Mouse (Mus musculus) CH12.LX (cell line): ENCODE measurements around the gene Cenpj. TPM values are rescaled to one million over a fixed set of nuclear protein-coding genes. Genes with fewer than 3 reads are reported as not detected.

ENCODE experiments used
- DNase-seq: peaks from one replicate; pipeline ENCODE4 v3.0.0-alpha.2; 2013; ENCODE audit errors: extremely low read depth
- H3K27ac ChIP-seq: 2 replicates; pipeline ENCODE4 v1.5.1; 2012; ENCODE audit warnings: low read depth, mild to moderate bottlenecking, control low read depth, moderate library complexity; ENCODE audit not compliant: insufficient read depth
- H3K27me3 ChIP-seq: replicated peaks from 2 replicates; pipeline ENCODE3; 2012; ENCODE audit warnings: inconsistent platforms
- H3K36me3 ChIP-seq, 2 experiments: replicated peaks in 1 of 2; 2 replicates each; pipeline versions ENCODE3 to v1.6.1; 2012; ENCODE audit warnings: inconsistent platforms in 1 of 2, low read length in 1 of 2, mild to moderate bottlenecking in 1 of 2, mixed read lengths in 1 of 2, moderate library complexity in 1 of 2; ENCODE audit not compliant: control insufficient read depth in 1 of 2, insufficient read depth in 1 of 2
- H3K4me1 ChIP-seq, 2 experiments: 2 replicates each; pipeline ENCODE4 v1.6.1; 2012; ENCODE audit warnings: inconsistent platforms in 1 of 2, moderate library complexity in 1 of 2; ENCODE audit not compliant: insufficient read depth in 2 of 2, control insufficient read depth in 1 of 2
- H3K4me2 ChIP-seq: 2 replicates; pipeline ENCODE4 v1.6.1; 2012; ENCODE audit warnings: low read depth, mild to moderate bottlenecking, control low read depth; ENCODE audit not compliant: poor library complexity, insufficient read depth, severe bottlenecking
- H3K4me3 ChIP-seq, 3 experiments: fragments of 150-350 bp in 1 of 3; sonication (generic) in 1 of 3; replicated peaks in 1 of 3; 2 replicates each; pipeline versions ENCODE3 to v1.5.1; 2011 to 2012; ENCODE audit warnings: low read depth in 2 of 3, low read length in 2 of 3, mild to moderate bottlenecking in 2 of 3, moderate library complexity in 2 of 3, control low read depth in 1 of 3, improper control_type of control experiment in 1 of 3, inconsistent platforms in 1 of 3, mixed read lengths in 1 of 3; ENCODE audit not compliant: poor library complexity in 1 of 3
- H3K79me2 ChIP-seq: replicated peaks from 2 replicates; pipeline ENCODE4 v1.6.1; 2012; ENCODE audit warnings: mild to moderate bottlenecking, moderate library complexity; ENCODE audit not compliant: control insufficient read depth, poor library complexity, insufficient read depth, severe bottlenecking; ENCODE audit errors: extremely low read depth
- H3K9ac ChIP-seq: 2 replicates; pipeline ENCODE4 v1.6.1; 2012; ENCODE audit warnings: low read depth, mild to moderate bottlenecking, control low read depth, moderate library complexity; ENCODE audit not compliant: insufficient read depth
- H3K9me3 ChIP-seq: replicated peaks from 2 replicates; pipeline ENCODE3; 2012; ENCODE audit warnings: low read length, inconsistent platforms, mixed read lengths
- BHLHE40 ChIP-seq: IDR thresholded peaks from 2 replicates; pipeline ENCODE4 v1.6.1; 2011; ENCODE audit warnings: mild to moderate bottlenecking, low read depth, low read length, improper control_type of control experiment
- CHD2 ChIP-seq: IDR thresholded peaks from 2 replicates; pipeline ENCODE4 v1.6.1; 2011; ENCODE audit warnings: low read length, improper control_type of control experiment
- CTCF ChIP-seq, 2 experiments: IDR thresholded peaks in 1 of 2; conservative IDR thresholded peaks in 1 of 2; 2 replicates each; pipeline ENCODE4 v1.5.1; 2011 to 2012; ENCODE audit warnings: low read depth in 2 of 2, low read length in 2 of 2, improper control_type of control experiment in 1 of 2, inconsistent platforms in 1 of 2, mild to moderate bottlenecking in 1 of 2, moderate library complexity in 1 of 2
- ELF1 ChIP-seq: IDR thresholded peaks from 2 replicates; pipeline ENCODE4 v1.6.1; 2014; ENCODE audit warnings: low read depth, mild to moderate bottlenecking, inconsistent platforms, low read length, improper control_type of control experiment
- EP300 ChIP-seq: IDR thresholded peaks from 2 replicates; pipeline ENCODE4 v1.6.1; 2011; ENCODE audit warnings: low read length, improper control_type of control experiment
- ETS1 ChIP-seq: conservative IDR thresholded peaks from 2 replicates; pipeline ENCODE4 v1.6.1; 2012; ENCODE audit warnings: low read depth, mild to moderate bottlenecking, inconsistent platforms, low read length, improper control_type of control experiment, moderate library complexity
- GABPA ChIP-seq: IDR thresholded peaks from 2 replicates; pipeline ENCODE4 v1.6.1; 2012; ENCODE audit warnings: low read depth, low read length, improper control_type of control experiment, inconsistent platforms; ENCODE audit not compliant: insufficient replicate concordance
- IRF4 ChIP-seq: IDR thresholded peaks from 2 replicates; pipeline ENCODE4 v1.6.1; 2014; ENCODE audit warnings: low read depth, mild to moderate bottlenecking, inconsistent platforms, low read length, improper control_type of control experiment
- JUN ChIP-seq: IDR thresholded peaks from 2 replicates; pipeline ENCODE4 v1.6.1; 2011; ENCODE audit warnings: low read depth, mild to moderate bottlenecking, low read length, improper control_type of control experiment, moderate library complexity; ENCODE audit not compliant: insufficient read depth
- JUND ChIP-seq: conservative IDR thresholded peaks from 2 replicates; pipeline ENCODE4 v1.6.1; 2011; ENCODE audit warnings: low read depth, low read length, improper control_type of control experiment
- MAFK ChIP-seq: IDR thresholded peaks from 2 replicates; pipeline ENCODE4 v1.6.1; 2011; ENCODE audit warnings: low read length, improper control_type of control experiment; ENCODE audit not compliant: insufficient replicate concordance
- MAX ChIP-seq: IDR thresholded peaks from 2 replicates; pipeline ENCODE4 v1.6.1; 2011; ENCODE audit warnings: low read length, improper control_type of control experiment
- MAZ ChIP-seq: IDR thresholded peaks from 2 replicates; pipeline ENCODE4 v1.6.1; 2012; ENCODE audit warnings: low read depth, mild to moderate bottlenecking, inconsistent platforms, low read length, improper control_type of control experiment, moderate library complexity
- MYC ChIP-seq: IDR thresholded peaks from 2 replicates; pipeline ENCODE4 v1.6.1; 2011; ENCODE audit warnings: low read depth, mild to moderate bottlenecking, improper control_type of control experiment, low read length
- NRF1 ChIP-seq: IDR thresholded peaks from 2 replicates; pipeline ENCODE4 v1.6.1; 2014; ENCODE audit warnings: low read depth, mild to moderate bottlenecking, inconsistent platforms, low read length, improper control_type of control experiment, moderate library complexity
- PAX5 ChIP-seq: IDR thresholded peaks from 2 replicates; pipeline ENCODE4 v1.6.1; 2012; ENCODE audit warnings: low read length, inconsistent platforms, mixed read lengths
- POLR2A ChIP-seq: IDR thresholded peaks from 2 replicates; pipeline ENCODE4 v1.6.1; 2011; ENCODE audit warnings: low read depth, mild to moderate bottlenecking, improper control_type of control experiment, low read length
- RAD21 ChIP-seq: IDR thresholded peaks from 2 replicates; pipeline ENCODE4 v1.6.1; 2011; ENCODE audit warnings: low read depth, mild to moderate bottlenecking, low read length, improper control_type of control experiment, moderate library complexity
- RCOR1 ChIP-seq: conservative IDR thresholded peaks from 2 replicates; pipeline ENCODE4 v1.6.1; 2012; ENCODE audit warnings: low read depth, mild to moderate bottlenecking, inconsistent platforms, low read length, improper control_type of control experiment
- SMC3 ChIP-seq: IDR thresholded peaks from 2 replicates; pipeline ENCODE4 v1.6.1; 2011; ENCODE audit warnings: low read depth, low read length, improper control_type of control experiment
- USF1 ChIP-seq: IDR thresholded peaks from 2 replicates; pipeline ENCODE4 v1.6.1; 2014; ENCODE audit warnings: low read depth, mild to moderate bottlenecking, inconsistent platforms, low read length, improper control_type of control experiment
- USF2 ChIP-seq: conservative IDR thresholded peaks from 2 replicates; pipeline ENCODE4 v1.6.1; 2011; ENCODE audit warnings: low read depth, low read length, improper control_type of control experiment
- ZC3H11A ChIP-seq: IDR thresholded peaks from 2 replicates; pipeline ENCODE4 v1.6.1; 2012; ENCODE audit warnings: low read depth, mild to moderate bottlenecking, inconsistent platforms, low read length, improper control_type of control experiment
- ZNF384 ChIP-seq: IDR thresholded peaks from 2 replicates; pipeline ENCODE4 v1.6.1; 2012; ENCODE audit warnings: low read depth, low read length, improper control_type of control experiment, inconsistent platforms
- dilution Hi-C: fragments of 300-500 bp; cut with MboI; formaldehyde crosslinking; loops from 2 replicates; pipeline ENCODE4 v1.14.3; 2020; ENCODE audit warnings: low sequenced_read_pairs; ENCODE audit not compliant: extremely low pct_unique_long_range_greater_than_20kb, extremely low pct_ligation_motif_present
- in situ Hi-C: fragments of 300-500 bp; cut with MboI; formaldehyde crosslinking; loops from 3 replicates; pipeline ENCODE4 v1.14.3; 2019; ENCODE audit warnings: low sequenced_read_pairs, low pct_ligation_motif_present, low pct_unique_long_range_greater_than_20kb, mixed read lengths
- polyA plus RNA-seq: library from polyadenylated mRNA; unstranded; fragments of >175 nt; gene quantifications from 2 replicates; pipeline ENCODE4 v1.2.1, GENCODE M21; 2012; ENCODE audit warnings: low read depth; ENCODE audit not compliant: insufficient read length
- total RNA-seq, 2 experiments: library from RNA; depleted of rRNA; stranded (reverse); fragments of 300-350 nt in 1 of 2; fragments of >200 nt in 1 of 2; gene quantifications; 2 replicates each; pipeline ENCODE4 v1.2.3; 2012 to 2014

The Cenpj gene
- total and polyA plus RNA-seq, 3 experiments = 3.1 to 12.3 (median 7.8) TPM

GRCm38 (mm10) chr14:56552924-56553323 lies 22.3 kb downstream of the Cenpj start:
- peak; percentile 77 for DNase-seq
- in situ Hi-C loops = no loop called here

DNA sequence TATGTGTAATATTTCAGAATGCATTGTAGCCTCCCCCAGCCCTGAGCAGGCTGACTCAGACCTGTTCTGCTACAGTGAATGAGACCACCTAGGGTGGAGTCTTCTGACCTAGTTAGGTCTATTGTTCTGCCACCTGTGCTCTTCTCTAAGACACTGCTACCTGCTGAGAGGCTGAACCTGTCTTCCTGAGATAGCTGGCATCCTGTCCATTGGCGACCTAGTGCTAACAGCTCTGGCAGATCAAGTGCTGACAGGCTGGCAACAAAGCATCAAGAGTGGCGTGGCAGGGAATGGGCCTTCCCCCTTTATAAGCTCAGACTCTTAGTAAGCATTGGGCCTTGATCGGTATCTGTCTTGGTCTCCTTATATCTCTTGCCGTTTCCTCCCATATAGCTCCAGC lies 24.3 kb downstream of the Cenpj start:
- Histone ChIP-seq H3K9me3 (no peaks in the 10 kb centered on the region), H3K36me3 (peaks cover 28 to 56% of the 10 kb centered on the region in 2 experiments), H3K9ac (no peak overlapping the region), H3K27ac (no peak overlapping the region), H3K79me2 (no peaks in the 10 kb centered on the region), H3K4me3 (no peak overlapping the region), H3K27me3 (no peaks in the 10 kb centered on the region), H3K4me2 (no peak overlapping the region), H3K4me1 (peaks cover 9 to 32% of the 10 kb centered on the region in 2 experiments)
- in situ Hi-C loops (no loop called here), dilution Hi-C loops (no loop called here)
- TF ChIP-seq MAZ (no peak), MAFK (no peak), PAX5 (no peak), USF2 (no peak), SMC3 (no peak), ETS1 (no peak), MYC (no peak), CHD2 (no peak), USF1 (no peak)
- no peak for DNase-seq

More at GRCm38 (mm10) chr14:56552924-56553323, 22.3 kb downstream of the Cenpj start:
- peak; percentile 77 for TF ChIP-seq EP300
- TF ChIP-seq ELF1 = 0 out of 2 replicates have a peak, but pooled peaks have one; percentile 11
- TF ChIP-seq BHLHE40 = peak; percentile 87
- TF ChIP-seq RCOR1 = 0 out of 2 replicates have a peak, but pooled peaks have one; percentile 1
- TF ChIP-seq CHD2 = no peak
- peak; percentile 44; the same call in 1 of the 2 replicates for TF ChIP-seq MYC
- no peak for TF ChIP-seq CTCF (conservative IDR thresholded peaks at IDR 0.05 in 1 of 2, IDR thresholded peaks at IDR 0.05 in 1 of 2; ENCODE audit: low read depth in 2 of 2, low read length in 2 of 2)
- no peak for TF ChIP-seq PAX5
- peak overlapping the region; percentile 87 for H3K4me2 ChIP-seq
- H3K4me3 ChIP-seq = peak overlapping the region; percentile 9 to 16 (median 10)
- H3K79me2 ChIP-seq = no peaks in the 10 kb centered on the region
- peak overlapping the region; percentile 80 for H3K27ac ChIP-seq
- H3K9ac ChIP-seq = peak overlapping the region; percentile 55
- peaks cover 9 to 26% of the 10 kb centered on the region in 2 experiments for H3K4me1 ChIP-seq
- H3K36me3 ChIP-seq = peaks cover 35 to 57% of the 10 kb centered on the region in 2 experiments
- no peaks in the 10 kb centered on the region for H3K27me3 ChIP-seq
- dilution Hi-C loops = no loop called here
- no peaks in the 10 kb centered on the region for H3K9me3 ChIP-seq

DNA sequence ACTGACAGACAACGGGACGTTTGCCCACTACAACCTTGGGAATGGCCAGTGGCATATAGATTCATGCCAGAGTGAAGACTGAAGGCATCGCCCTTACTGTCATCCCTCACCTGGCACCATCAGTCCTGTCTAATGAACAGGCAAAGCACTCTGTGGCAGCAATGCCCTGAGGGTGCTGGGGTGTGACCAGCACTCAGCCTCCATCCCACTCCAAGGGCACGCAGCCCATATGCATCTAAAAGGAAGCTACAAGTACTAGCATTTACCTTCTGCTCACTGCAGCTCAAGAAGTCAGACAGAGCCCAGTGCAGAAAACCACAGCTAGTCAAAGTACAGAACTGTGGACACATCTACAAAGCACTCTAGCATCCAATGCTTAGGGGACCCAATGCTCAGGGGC lies 29.7 kb downstream of the Cenpj start:
- TF ChIP-seq POLR2A = no peak
- no peak for TF ChIP-seq CTCF (conservative IDR thresholded peaks at IDR 0.05 in 1 of 2, IDR thresholded peaks at IDR 0.05 in 1 of 2; ENCODE audit: low read depth in 2 of 2, low read length in 2 of 2)
- TF ChIP-seq ZNF384 = no peak
- TF ChIP-seq IRF4 = no peak
- no peak for TF ChIP-seq USF2
- TF ChIP-seq MAFK = no peak
- TF ChIP-seq JUND = no peak
- no peak for TF ChIP-seq MAX
- no peak for TF ChIP-seq GABPA
- TF ChIP-seq JUN = no peak
- no peak for TF ChIP-seq NRF1
- TF ChIP-seq ZC3H11A = no peak
- no peak for TF ChIP-seq RCOR1
- no peak for TF ChIP-seq RAD21
- TF ChIP-seq USF1 = no peak
- Histone ChIP-seq H3K79me2 (no peaks in the 10 kb centered on the region), H3K4me1 (peaks cover 0 to 5% of the 10 kb centered on the region in 2 experiments; a peak in 1 of 4 replicates), H3K27ac (no peak overlapping the region), H3K9ac (no peak overlapping the region), H3K36me3 (peaks cover 30 to 57% of the 10 kb centered on the region in 2 experiments), H3K9me3 (no peaks in the 10 kb centered on the region), H3K4me2 (no peak overlapping the region), H3K27me3 (no peaks in the 10 kb centered on the region), H3K4me3 (no peak overlapping the region)
- DNase-seq = no peak
- in situ Hi-C loops = no loop called here
- dilution Hi-C loops = no loop called here
